Comparison of ENCODE assay signal across 8 mouse cellular contexts in the genomic region with DNA sequence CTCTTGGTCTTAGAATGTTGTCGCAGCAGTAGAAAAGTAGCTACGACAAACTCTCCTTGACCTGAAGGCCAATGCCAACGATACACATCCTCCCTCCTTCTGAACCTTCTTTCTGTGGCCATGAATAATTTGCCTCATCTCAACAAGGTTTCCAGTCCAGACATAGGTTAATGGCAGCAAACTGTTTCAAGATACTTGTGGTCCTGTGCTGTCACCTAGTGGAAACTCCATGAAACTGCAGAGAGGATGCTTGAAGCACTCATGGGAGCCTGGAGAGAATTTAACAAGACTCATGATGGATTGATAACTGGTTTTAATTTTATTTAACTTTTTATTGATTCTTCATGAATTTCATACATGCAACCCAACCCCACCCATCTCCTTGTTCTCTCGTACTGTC. TPM values are rescaled to one million over a fixed set of nuclear protein-coding genes. Genes with fewer than 3 reads are reported as not detected.
DNase-seq lines count a peak whose midpoint lies in the region; ATAC-seq and TF ChIP-seq lines count a peak whose summit lies in the region.

No protein-coding gene starts in this region.

- H3K9me3 ChIP-seq in G1E (replicated peaks) = no peaks in the 10 kb centered on the region
- H3K9me3 ChIP-seq in embryonic facial prominence, embryonic 10.5 days = no peaks in the 10 kb centered on the region
- H3K9me3 ChIP-seq in intestine, postnatal 0 days (ENCODE audit: control insufficient read depth) = no peaks in the 10 kb centered on the region

- no peak overlapping the region for H3K9ac ChIP-seq in intestine, postnatal 0 days (ENCODE audit: low read depth, low read length)

- peaks cover 38% of the 10 kb centered on the region for H3K36me3 ChIP-seq in G1E (replicated peaks)
- peaks cover 29% of the 10 kb centered on the region for H3K36me3 ChIP-seq in embryonic facial prominence, embryonic 10.5 days (replicated peaks)
- H3K36me3 ChIP-seq in intestine, postnatal 0 days (ENCODE audit: control insufficient read depth, insufficient read depth) = peaks cover 17% of the 10 kb centered on the region

- H3K27me3 ChIP-seq in G1E (ENCODE audit: insufficient read depth, low read length) = peaks cover 10% of the 10 kb centered on the region; the same call in 1 of the 2 replicates
- no peaks in the 10 kb centered on the region for H3K27me3 ChIP-seq in embryonic facial prominence, embryonic 10.5 days (replicated peaks; ENCODE audit: low read depth, poor library complexity, severe bottlenecking)
- no peaks in the 10 kb centered on the region for H3K27me3 ChIP-seq in intestine, postnatal 0 days (replicated peaks; ENCODE audit: control insufficient read depth, insufficient read depth, low read length)

- TF ChIP-seq CTCF in G1E (IDR thresholded peaks at IDR 0.05; ENCODE audit: low read depth, low read length) = peak; percentile 79
- peak; percentile 96 for TF ChIP-seq CTCF in intestine, postnatal 0 days (IDR thresholded peaks at IDR 0.05; ENCODE audit: low read depth)

- H3K4me1 ChIP-seq in G1E (ENCODE audit: insufficient read depth, low read depth, low read length) = peaks cover 43% of the 10 kb centered on the region
- H3K4me1 ChIP-seq in embryonic facial prominence, embryonic 10.5 days = peaks cover 9% of the 10 kb centered on the region; the same call in 1 of the 2 replicates
- H3K4me1 ChIP-seq in intestine, postnatal 0 days (replicated peaks; ENCODE audit: control insufficient read depth, insufficient read depth, low read length) = no peaks in the 10 kb centered on the region

- 53% methylated on average over 4 of the region's 4 CpGs for WGBS in embryonic facial prominence, embryonic 10.5 days
- 45% methylated on average over 4 of the region's 4 CpGs for WGBS in intestine, postnatal 0 days

- intact Hi-C loops in heart, postnatal 10 days (cut with DNase I) = loop anchor here (1.0 to 10.0 kb wide), 6 partner anchors 477 to 1455 kb away; partner anchors contain the start of gene Xylt1
- intact Hi-C loops in heart, postnatal 25 days (cut with DNase I) = loop anchor here (5.0 to 10.0 kb wide), 4 partner anchors 220 to 1455 kb away; partner anchors contain the start of gene Xylt1

- H3K4me2 ChIP-seq in intestine, postnatal 0 days (replicated peaks; ENCODE audit: low read depth) = no peak overlapping the region

- ATAC-seq in G1E (ENCODE audit: extremely low read depth, insufficient number of reproducible peaks, low FRiP score, poor library complexity, severe bottlenecking) = peak; percentile 46
- ATAC-seq in intestine, postnatal 0 days = no peak
- no peak; the same call in 1 of the 2 replicates for ATAC-seq in monocyte, adult 5-6 weeks (replicated peaks; ENCODE audit: insufficient number of reproducible peaks, low FRiP score, low TSS enrichment, poor library complexity, severe bottlenecking)

- H3K4me3 ChIP-seq in G1E (ENCODE audit: low read depth, low read length) = no peak overlapping the region
- H3K4me3 ChIP-seq in embryonic facial prominence, embryonic 10.5 days = no peak overlapping the region
- no peak overlapping the region for H3K4me3 ChIP-seq in intestine, postnatal 0 days (ENCODE audit: low read depth, low read length)

- DNase-seq in heart, postnatal 10 days = peak; percentile 45 to 69
- no peak for DNase-seq in heart, postnatal 25 days (ENCODE audit: low spot score)
- DNase-seq in 3134 (ENCODE audit: extremely low read depth, insufficient read length, low spot score) (peak; percentile 29), G1E (ENCODE audit: low spot score) (peak; percentile 30)
- DNase-seq in embryonic facial prominence, embryonic 10.5 days (ENCODE audit: low spot score) = peak; percentile 46
- peak; percentile 77 for DNase-seq in naive thymus-derived CD4-positive, alpha-beta T cell, adult 2 months (ENCODE audit: low read depth)

- H3K27ac ChIP-seq in embryonic facial prominence, embryonic 10.5 days (replicated peaks) = no peak overlapping the region
- no peak overlapping the region for H3K27ac ChIP-seq in intestine, postnatal 0 days (ENCODE audit: low read depth, low read length)

RNA-seq across cellular contexts. Expression of gene Rps15a, which starts 13.8 kb away (rescaled TPM):
- total RNA-seq in heart, postnatal 10 days (2021) = 100 to 1,000 TPM; 675 to 681 TPM
- total RNA-seq in heart, postnatal 25 days (2021) = 100 to 1,000 TPM; 523 to 525 TPM
- total RNA-seq in G1E (2014; fragmentation: Nextera tagmentation) (994 and 1,062 TPM in 2 replicates), G1E (2017) (1,114 and 1,598 TPM in 2 replicates)
- 15.2 and 16.0 TPM in 2 replicates for polyA plus RNA-seq in G1E (2012)
- 678 and 708 TPM in 2 replicates for polyA plus RNA-seq in embryonic facial prominence, embryonic 10.5 days (2016; fragmentation: Nextera tagmentation; extraction: Ambion mirVana)
- 433 and 466 TPM in 2 replicates for polyA plus RNA-seq in intestine, postnatal 0 days (2015; fragmentation: Nextera tagmentation; extraction: Ambion mirVana)
- total RNA-seq in monocyte, adult 5-6 weeks (2017) = 800 to 2,076 TPM (median 1,708 TPM) in 3 replicates

RNA-seq across cellular contexts. Expression of gene Arl6ip1, which starts 27.2 kb away (rescaled TPM):
- total RNA-seq in heart, postnatal 10 days (2021) = 10 to 100 TPM; 49.7 to 56.8 TPM
- total RNA-seq in heart, postnatal 25 days (2021) = 10 to 100 TPM; 28.8 to 29.1 TPM
- total RNA-seq in G1E (2014; fragmentation: Nextera tagmentation) = 287 and 297 TPM in 2 replicates
- 139 and 169 TPM in 2 replicates for total RNA-seq in G1E (2017)
- 16.7 and 23.3 TPM in 2 replicates for polyA plus RNA-seq in G1E (2012)
- 439 and 453 TPM in 2 replicates for polyA plus RNA-seq in embryonic facial prominence, embryonic 10.5 days (2016; fragmentation: Nextera tagmentation; extraction: Ambion mirVana)
- 587 and 610 TPM in 2 replicates for polyA plus RNA-seq in intestine, postnatal 0 days (2015; fragmentation: Nextera tagmentation; extraction: Ambion mirVana)
- 207 to 220 TPM (median 208 TPM) in 3 replicates for total RNA-seq in monocyte, adult 5-6 weeks (2017)
